Mouse (Mus musculus): ENCODE measurements around the gene Wipf3. TPM values are rescaled to one million over a fixed set of nuclear protein-coding genes. Genes with fewer than 3 reads are reported as not detected.

Wipf3 gene
- polyA plus RNA-seq, 1 experiment from 2014 or later, result 0.32 TPM

- Histone ChIP-seq H3K36me3 (ENCODE audit: control insufficient read depth, insufficient read depth, low read length) (no peaks in the 10 kb centered on the region), H3K4me2 (replicated peaks; ENCODE audit: low read depth) (no peak overlapping the region), H3K9ac (ENCODE audit: low read length) (no peak overlapping the region), H3K4me3 (ENCODE audit: low read depth, low read length) (no peak overlapping the region), H3K9me3 (ENCODE audit: control insufficient read depth, low read length) (no peaks in the 10 kb centered on the region), H3K4me1 (replicated peaks; ENCODE audit: control insufficient read depth, insufficient read depth) (no peaks in the 10 kb centered on the region), H3K27me3 (ENCODE audit: control insufficient read depth, insufficient read depth, low read length) (no peaks in the 10 kb centered on the region; the same call in 1 of the 2 replicates), H3K27ac (replicated peaks) (no peak overlapping the region)
- DNase-seq (ENCODE audit: low spot score), result no peak
- ATAC-seq (ENCODE audit: low FRiP score, low TSS enrichment), result no peak
- 64% methylated on average over 2 of the region's 2 CpGs for WGBS
- TF ChIP-seq EP300 (optimal IDR thresholded peaks at IDR 0.05) (no peak), CTCF (IDR thresholded peaks at IDR 0.05; ENCODE audit: low read depth) (no peak)
Observed at GRCm38 (mm10) chr6:54434171-54434570, 4.8 kb downstream of the Wipf3 start.

GRCm38 (mm10) chr6:54435663-54436062 is 6.3 kb downstream of the Wipf3 start:
- ATAC-seq (ENCODE audit: low FRiP score, low TSS enrichment) (peak; percentile 24; the same call in 1 of the 2 replicates), DNase-seq (ENCODE audit: low spot score) (no peak)
- Histone ChIP-seq H3K9ac (ENCODE audit: low read length) (no peak overlapping the region), H3K36me3 (ENCODE audit: control insufficient read depth, insufficient read depth, low read length) (no peaks in the 10 kb centered on the region), H3K9me3 (ENCODE audit: control insufficient read depth, low read length) (no peaks in the 10 kb centered on the region), H3K4me3 (ENCODE audit: low read depth, low read length) (no peak overlapping the region), H3K4me2 (replicated peaks; ENCODE audit: low read depth) (no peak overlapping the region), H3K4me1 (replicated peaks; ENCODE audit: control insufficient read depth, insufficient read depth) (no peaks in the 10 kb centered on the region), H3K27ac (replicated peaks) (no peak overlapping the region), H3K27me3 (ENCODE audit: control insufficient read depth, insufficient read depth, low read length) (no peaks in the 10 kb centered on the region)
- no peak for TF ChIP-seq CTCF (IDR thresholded peaks at IDR 0.05; ENCODE audit: low read depth)
- TF ChIP-seq EP300 (optimal IDR thresholded peaks at IDR 0.05), result no peak
- 51% methylated on average over 7 of the region's 7 CpGs for WGBS

- Histone ChIP-seq H3K9ac (ENCODE audit: low read length) (no peak overlapping the region), H3K4me2 (replicated peaks; ENCODE audit: low read depth) (no peak overlapping the region), H3K4me1 (replicated peaks; ENCODE audit: control insufficient read depth, insufficient read depth) (no peaks in the 10 kb centered on the region), H3K9me3 (ENCODE audit: control insufficient read depth, low read length) (no peaks in the 10 kb centered on the region), H3K36me3 (ENCODE audit: control insufficient read depth, insufficient read depth, low read length) (no peaks in the 10 kb centered on the region), H3K27me3 (ENCODE audit: control insufficient read depth, insufficient read depth, low read length) (no peaks in the 10 kb centered on the region), H3K4me3 (ENCODE audit: low read depth, low read length) (no peak overlapping the region), H3K27ac (replicated peaks) (no peak overlapping the region)
- ATAC-seq (ENCODE audit: low FRiP score, low TSS enrichment), result peak; percentile 69; the same call in 1 of the 2 replicates
- 49% methylated on average over 5 of the region's 5 CpGs for WGBS
- peak; percentile 50 for DNase-seq (ENCODE audit: low spot score)
- no peak for TF ChIP-seq EP300 (optimal IDR thresholded peaks at IDR 0.05)
- no peak for TF ChIP-seq CTCF (IDR thresholded peaks at IDR 0.05; ENCODE audit: low read depth)
Observed at GRCm38 (mm10) chr6:54436286-54436685, 6.9 kb downstream of the Wipf3 start.

- no peak overlapping the region for H3K4me3 ChIP-seq (ENCODE audit: low read depth, low read length)
- TF ChIP-seq EP300 (optimal IDR thresholded peaks at IDR 0.05), result no peak
- TF ChIP-seq CTCF (IDR thresholded peaks at IDR 0.05; ENCODE audit: low read depth), result no peak
- no peak overlapping the region for H3K27ac ChIP-seq (replicated peaks)
- no peaks in the 10 kb centered on the region for H3K27me3 ChIP-seq (ENCODE audit: control insufficient read depth, insufficient read depth, low read length)
- H3K4me2 ChIP-seq (replicated peaks; ENCODE audit: low read depth), result no peak overlapping the region
- H3K36me3 ChIP-seq (ENCODE audit: control insufficient read depth, insufficient read depth, low read length), result no peaks in the 10 kb centered on the region
- no peaks in the 10 kb centered on the region for H3K4me1 ChIP-seq (replicated peaks; ENCODE audit: control insufficient read depth, insufficient read depth)
- H3K9ac ChIP-seq (ENCODE audit: low read length), result no peak overlapping the region
- no peaks in the 10 kb centered on the region for H3K9me3 ChIP-seq (ENCODE audit: control insufficient read depth, low read length)
- no peak for ATAC-seq (ENCODE audit: low FRiP score, low TSS enrichment)
- WGBS, result 66% methylated on average over 4 of the region's 4 CpGs
- DNase-seq (ENCODE audit: low spot score), result no peak
Observed at GRCm38 (mm10) chr6:54438510-54438909, 9.1 kb downstream of the Wipf3 start.

- H3K9ac ChIP-seq (ENCODE audit: low read length), result no peak overlapping the region
- H3K9me3 ChIP-seq (ENCODE audit: control insufficient read depth, low read length), result no peaks in the 10 kb centered on the region
- no peak overlapping the region for H3K27ac ChIP-seq (replicated peaks)
- 88% methylated on average over 6 of the region's 6 CpGs for WGBS
- no peak for TF ChIP-seq CTCF (IDR thresholded peaks at IDR 0.05; ENCODE audit: low read depth)
- TF ChIP-seq EP300 (optimal IDR thresholded peaks at IDR 0.05), result no peak
- no peaks in the 10 kb centered on the region for H3K4me1 ChIP-seq (replicated peaks; ENCODE audit: control insufficient read depth, insufficient read depth)
- no peak for DNase-seq (ENCODE audit: low spot score)
- no peak overlapping the region for H3K4me2 ChIP-seq (replicated peaks; ENCODE audit: low read depth)
- no peaks in the 10 kb centered on the region for H3K27me3 ChIP-seq (ENCODE audit: control insufficient read depth, insufficient read depth, low read length)
- H3K36me3 ChIP-seq (ENCODE audit: control insufficient read depth, insufficient read depth, low read length), result no peaks in the 10 kb centered on the region
- H3K4me3 ChIP-seq (ENCODE audit: low read depth, low read length), result no peak overlapping the region
- ATAC-seq (ENCODE audit: low FRiP score, low TSS enrichment), result no peak
Observed at GRCm38 (mm10) chr6:54440658-54441057, 11.3 kb downstream of the Wipf3 start.

DNA sequence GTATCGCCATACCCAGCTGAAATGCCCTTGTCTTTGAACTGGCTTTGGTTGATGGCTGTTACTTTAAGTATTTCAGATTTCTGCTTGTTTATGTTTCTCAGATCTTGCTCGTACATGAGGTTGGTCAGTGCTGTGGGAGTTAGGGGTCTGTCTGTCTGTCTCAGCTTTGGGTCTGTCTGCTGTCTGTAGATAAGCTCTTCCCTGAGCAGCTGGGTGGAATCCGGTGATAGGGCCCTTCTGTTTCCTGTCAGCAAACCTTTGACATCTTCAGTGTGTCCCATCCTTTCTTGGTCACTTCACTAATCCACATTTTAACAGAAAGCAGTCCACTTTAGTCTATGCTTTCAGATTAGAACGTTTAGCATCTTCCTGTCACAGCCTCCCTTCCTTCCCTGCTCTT is 14.3 kb downstream of the Wipf3 start:
- H3K4me3 ChIP-seq (ENCODE audit: low read depth, low read length), result no peak overlapping the region
- no peaks in the 10 kb centered on the region for H3K36me3 ChIP-seq (ENCODE audit: control insufficient read depth, insufficient read depth, low read length)
- H3K9ac ChIP-seq (ENCODE audit: low read length), result no peak overlapping the region
- TF ChIP-seq CTCF (IDR thresholded peaks at IDR 0.05; ENCODE audit: low read depth) (no peak), EP300 (optimal IDR thresholded peaks at IDR 0.05) (no peak)
- DNase-seq (ENCODE audit: low spot score) (no peak), ATAC-seq (ENCODE audit: low FRiP score, low TSS enrichment) (no peak)
- H3K4me2 ChIP-seq (replicated peaks; ENCODE audit: low read depth), result no peak overlapping the region
- H3K4me1 ChIP-seq (replicated peaks; ENCODE audit: control insufficient read depth, insufficient read depth), result no peaks in the 10 kb centered on the region
- H3K27ac ChIP-seq (replicated peaks), result no peak overlapping the region
- H3K27me3 ChIP-seq (ENCODE audit: control insufficient read depth, insufficient read depth, low read length), result no peaks in the 10 kb centered on the region
- WGBS, result 61% methylated on average over 4 of the region's 4 CpGs
- no peaks in the 10 kb centered on the region for H3K9me3 ChIP-seq (ENCODE audit: control insufficient read depth, low read length)
